Mouse (Mus musculus): ENCODE data around the gene Ppil3.

DNA sequence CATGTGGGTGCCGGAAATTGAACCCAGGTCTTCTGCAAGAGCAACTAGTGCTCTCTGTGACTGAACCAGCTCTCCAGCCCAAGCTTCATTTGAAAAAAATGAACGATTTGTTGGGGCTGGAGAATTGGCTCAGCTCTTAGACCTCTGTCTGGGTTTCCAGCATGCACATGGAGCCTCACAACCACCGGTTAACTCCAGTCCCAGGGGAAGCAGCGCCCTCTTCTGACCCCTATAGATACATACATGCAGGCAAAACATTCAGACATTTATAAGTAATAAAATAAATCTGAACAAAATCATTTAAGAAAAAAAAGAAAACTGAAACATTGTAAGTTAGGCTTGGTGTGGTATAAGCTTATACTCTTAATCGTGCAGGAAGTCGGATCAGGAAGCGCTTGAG, 3.1 kb upstream of the Ppil3 start:
- TF ChIP-seq POLR2A (IDR thresholded peaks at IDR 0.05; ENCODE audit: borderline replicate concordance, control insufficient read depth, low read depth, low read length) = no peak
- no peak for TF ChIP-seq CTCF (IDR thresholded peaks at IDR 0.05; ENCODE audit: control insufficient read depth, insufficient read depth, low read length)

All from bone marrow, adult 2 months (tissue).